Mouse (Mus musculus): Measurements from ENCODE around the gene Dlgap4.

The Dlgap4 gene

GRCm38 (mm10) chr2:156613541-156614257 lies at the start of gene Dlgap4:
Dlgap4 (plus strand) TSS chr2:156613705.
- no peak for DNase-seq

- DNase-seq = peak in 1 of 2 experiments; percentile 13
Observed at GRCm38 (mm10) chr2:156566512-156566911, 47.0 kb upstream of the Dlgap4 start.

GRCm38 (mm10) chr2:156568647-156569046 lies 44.9 kb upstream of the Dlgap4 start:
- no peak for DNase-seq

- DNase-seq = no peak
Observed at GRCm38 (mm10) chr2:156569261-156569660, 44.2 kb upstream of the Dlgap4 start.

GRCm38 (mm10) chr2:156571521-156571920 lies 42.0 kb upstream of the Dlgap4 start:
- peak; percentile 13 to 20 for DNase-seq

GRCm38 (mm10) chr2:156576850-156577587 lies 36.5 kb upstream of the Dlgap4 start:
- DNase-seq = no peak

- DNase-seq = no peak
Observed at GRCm38 (mm10) chr2:156580507-156580906, 33.0 kb upstream of the Dlgap4 start.

- no peak for DNase-seq
Observed at GRCm38 (mm10) chr2:156581244-156581643, 32.3 kb upstream of the Dlgap4 start.

GRCm38 (mm10) chr2:156582887-156583286 lies 30.6 kb upstream of the Dlgap4 start:
- DNase-seq = no peak

- peak in 1 of 2 experiments; percentile 10 for DNase-seq
Observed at GRCm38 (mm10) chr2:156584154-156584796, 29.2 kb upstream of the Dlgap4 start.

GRCm38 (mm10) chr2:156584797-156585471 lies 28.6 kb upstream of the Dlgap4 start:
- DNase-seq = peak; percentile 37 to 67

GRCm38 (mm10) chr2:156589481-156589880 lies 24.0 kb upstream of the Dlgap4 start:
- DNase-seq = no peak

GRCm38 (mm10) chr2:156594987-156595490 lies 18.5 kb upstream of the Dlgap4 start:
- DNase-seq = no peak

GRCm38 (mm10) chr2:156602581-156602980 lies 10.9 kb upstream of the Dlgap4 start:
- no peak for DNase-seq

GRCm38 (mm10) chr2:156603671-156604070 lies 9.8 kb upstream of the Dlgap4 start:
- no peak for DNase-seq

GRCm38 (mm10) chr2:156605144-156605543 lies 8.4 kb upstream of the Dlgap4 start:
- DNase-seq = no peak

GRCm38 (mm10) chr2:156605971-156606370 lies 7.5 kb upstream of the Dlgap4 start:
- DNase-seq = no peak

GRCm38 (mm10) chr2:156613081-156613540 lies 394 bp upstream of the Dlgap4 start:
- DNase-seq = peak in 1 of 2 experiments; percentile 30

- no peak for DNase-seq
Observed at GRCm38 (mm10) chr2:156614258-156614556, 702 bp downstream of the Dlgap4 start.

GRCm38 (mm10) chr2:156614661-156615654 lies 1.5 kb downstream of the Dlgap4 start:
- no peak for DNase-seq

GRCm38 (mm10) chr2:156616513-156616912 lies 3.0 kb downstream of the Dlgap4 start:
- DNase-seq = no peak

- no peak for DNase-seq
Observed at GRCm38 (mm10) chr2:156617536-156617935, 4.0 kb downstream of the Dlgap4 start.

Data from kidney, adult 8-10 months (tissue).